Mouse (Mus musculus) midbrain, embryonic 16.5 days (tissue): Measurements from ENCODE around the gene Mcu. TPM values are rescaled to one million over a fixed set of nuclear protein-coding genes. Genes with fewer than 3 reads are reported as not detected.
A peak's percentile ranks its signal among the peaks of the same experiment; 100 is the strongest.

Experiments
- ATAC-seq: fragments of 200-750 bp; cut with Nextera tagmentation; 2 replicates; pipeline ENCODE4 v1.8.0; 2017; ENCODE audit warnings: moderate TSS enrichment
- H3K27ac ChIP-seq: fragments of 300-500 bp; sonication (generic); 2 replicates; pipeline ENCODE4 v1.5.1; 2014; ENCODE audit warnings: mild to moderate bottlenecking, low read length, mixed read lengths
- H3K27me3 ChIP-seq: fragments of 300-500 bp; sonication (generic); 2 replicates; pipeline ENCODE4 v1.6.1; 2014; ENCODE audit warnings: low read depth, low read length, mixed read lengths; ENCODE audit not compliant: control insufficient read depth, insufficient read depth
- H3K36me3 ChIP-seq: fragments of 300-500 bp; sonication (generic); 2 replicates; pipeline ENCODE4 v1.6.1; 2014; ENCODE audit warnings: mild to moderate bottlenecking, low read length, moderate library complexity, mixed read lengths; ENCODE audit not compliant: control insufficient read depth, insufficient read depth
- H3K4me1 ChIP-seq: fragments of 300-500 bp; sonication (generic); 2 replicates; pipeline ENCODE4 v1.6.1; 2014; ENCODE audit warnings: mild to moderate bottlenecking, low read length, mixed read lengths; ENCODE audit not compliant: control insufficient read depth, insufficient read depth
- H3K4me2 ChIP-seq: fragments of 300-500 bp; sonication (generic); 2 replicates; pipeline ENCODE4 v1.6.1; 2014; ENCODE audit warnings: mild to moderate bottlenecking, low read length, mixed read lengths
- H3K4me3 ChIP-seq: fragments of 300-500 bp; sonication (generic); 2 replicates; pipeline ENCODE4 v1.5.1; 2014; ENCODE audit warnings: low read depth, mild to moderate bottlenecking, low read length, moderate library complexity, mixed read lengths
- H3K9ac ChIP-seq: fragments of 300-500 bp; sonication (generic); 2 replicates; pipeline ENCODE4 v1.6.1; 2014; ENCODE audit warnings: low read depth, low read length, mixed read lengths
- H3K9me3 ChIP-seq: fragments of 300-500 bp; sonication (generic); replicated peaks from 2 replicates; pipeline ENCODE4 v1.6.1; 2014; ENCODE audit warnings: mild to moderate bottlenecking, low read length, mixed read lengths; ENCODE audit not compliant: control insufficient read depth, poor library complexity, severe bottlenecking
- WGBS: fragments of 180-500 bp; shearing (Covaris S2); extraction: QIAGEN DNeasy Blood & Tissue Kit; methylation state at CpG from one replicate; pipeline ENCODE4 v1.1.7; 2014; 5-methylcytosine and 5-hydroxymethylcytosine counted together
- polyA plus RNA-seq: library from polyadenylated mRNA; unstranded; fragments of >200 nt; fragmentation: Nextera tagmentation; extraction: Ambion mirVana; gene quantifications from 2 replicates; pipeline ENCODE4 v1.2.1, GENCODE M21; 2015

The Mcu gene
- polyA plus RNA-seq, 1 experiment from 2014 or later, result 36.4 TPM

- H3K4me3 ChIP-seq, result no peak overlapping the region
- H3K27me3 ChIP-seq, result no peaks in the 10 kb centered on the region
- ATAC-seq, result no peak
- no peak overlapping the region for H3K27ac ChIP-seq
- H3K36me3 ChIP-seq, result no peaks in the 10 kb centered on the region
- no peaks in the 10 kb centered on the region for H3K9me3 ChIP-seq
- H3K4me2 ChIP-seq, result no peak overlapping the region
- no peaks in the 10 kb centered on the region for H3K4me1 ChIP-seq
- WGBS, result 86% methylated on average over 3 of the region's 3 CpGs
- no peak overlapping the region for H3K9ac ChIP-seq
Measured at GRCm38 (mm10) chr10:59465546-59465945, 150.9 kb downstream of the Mcu start.

DNA sequence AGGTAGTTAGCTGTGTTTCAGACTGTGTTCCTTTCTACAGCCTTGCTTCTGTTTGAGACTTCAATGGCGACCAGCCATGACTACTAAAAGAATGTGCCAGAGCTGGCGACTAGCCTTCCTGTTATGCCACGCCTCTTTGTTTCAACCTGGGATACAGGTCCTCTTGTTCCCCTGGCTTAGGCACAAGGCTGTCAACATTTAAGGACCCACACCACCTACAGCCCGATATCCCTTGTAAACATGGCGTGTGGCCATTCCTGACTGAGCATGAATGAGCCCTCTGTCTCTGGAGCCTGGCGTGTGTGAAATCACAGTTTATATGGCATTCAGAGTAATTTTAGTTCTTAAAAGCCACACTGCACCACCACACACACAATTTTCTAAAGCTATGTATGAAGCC is 154.2 kb downstream of the Mcu start:
- Histone ChIP-seq H3K9me3 (no peaks in the 10 kb centered on the region), H3K4me3 (no peak overlapping the region), H3K4me2 (no peak overlapping the region), H3K36me3 (no peaks in the 10 kb centered on the region), H3K27ac (no peak overlapping the region), H3K9ac (no peak overlapping the region), H3K4me1 (no peaks in the 10 kb centered on the region), H3K27me3 (no peaks in the 10 kb centered on the region)
- 83% methylated on average over 6 of the region's 6 CpGs for WGBS
- ATAC-seq, result no peak

GRCm38 (mm10) chr10:59459767-59460166 is 156.7 kb downstream of the Mcu start:
- no peak overlapping the region for H3K9ac ChIP-seq
- no peaks in the 10 kb centered on the region for H3K9me3 ChIP-seq
- H3K4me1 ChIP-seq, result no peaks in the 10 kb centered on the region
- no peak overlapping the region for H3K4me3 ChIP-seq
- 94% methylated on average over 12 of the region's 12 CpGs for WGBS
- no peak overlapping the region for H3K4me2 ChIP-seq
- H3K36me3 ChIP-seq, result no peaks in the 10 kb centered on the region; the same call in 1 of the 2 replicates
- H3K27me3 ChIP-seq, result no peaks in the 10 kb centered on the region
- no peak overlapping the region for H3K27ac ChIP-seq
- no peak for ATAC-seq

- no peak overlapping the region for H3K27ac ChIP-seq
- H3K9me3 ChIP-seq, result no peaks in the 10 kb centered on the region
- no peaks in the 10 kb centered on the region for H3K27me3 ChIP-seq
- H3K4me2 ChIP-seq, result no peak overlapping the region
- ATAC-seq, result no peak
- H3K36me3 ChIP-seq, result no peaks in the 10 kb centered on the region; the same call in 1 of the 2 replicates
- no peak overlapping the region for H3K4me3 ChIP-seq
- H3K9ac ChIP-seq, result no peak overlapping the region
- no peaks in the 10 kb centered on the region for H3K4me1 ChIP-seq
- 96% methylated on average over 15 of the region's 15 CpGs for WGBS
Measured at GRCm38 (mm10) chr10:59454631-59455030, 161.9 kb downstream of the Mcu start.

DNA sequence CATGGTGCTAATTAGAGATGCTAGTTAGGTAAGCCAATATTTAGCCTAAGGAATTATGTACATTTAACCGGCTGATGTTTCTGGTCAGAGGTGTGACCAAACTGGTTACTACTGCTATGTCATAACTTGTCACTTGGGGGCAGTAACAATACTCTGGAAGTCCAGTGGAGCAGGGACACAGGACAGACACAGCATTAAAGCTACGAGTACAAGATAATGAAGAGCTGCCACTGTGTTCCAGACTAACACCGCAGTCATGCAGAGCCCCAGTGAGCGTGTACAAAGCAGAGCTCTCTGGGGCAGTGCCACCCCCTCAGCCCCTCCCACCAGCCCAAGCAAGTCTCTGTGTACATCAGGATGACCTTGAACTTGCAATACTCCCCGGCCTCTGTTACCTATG is 164.7 kb downstream of the Mcu start:
- no peak overlapping the region for H3K4me2 ChIP-seq
- 29% methylated on average over 5 of the region's 5 CpGs for WGBS
- H3K27ac ChIP-seq, result no peak overlapping the region
- H3K4me1 ChIP-seq, result no peaks in the 10 kb centered on the region
- H3K9me3 ChIP-seq, result no peaks in the 10 kb centered on the region
- H3K9ac ChIP-seq, result no peak overlapping the region
- peak; percentile 78 for ATAC-seq
- H3K27me3 ChIP-seq, result no peaks in the 10 kb centered on the region
- no peak overlapping the region for H3K4me3 ChIP-seq
- H3K36me3 ChIP-seq, result no peaks in the 10 kb centered on the region; the same call in 1 of the 2 replicates

GRCm38 (mm10) chr10:59447546-59447945 is 168.9 kb downstream of the Mcu start:
- Histone ChIP-seq H3K27ac (no peak overlapping the region), H3K4me1 (no peaks in the 10 kb centered on the region), H3K9ac (no peak overlapping the region), H3K4me2 (no peak overlapping the region), H3K27me3 (no peaks in the 10 kb centered on the region), H3K4me3 (no peak overlapping the region), H3K9me3 (no peaks in the 10 kb centered on the region), H3K36me3 (no peaks in the 10 kb centered on the region)
- no peak for ATAC-seq
- 90% methylated on average over 9 of the region's 9 CpGs for WGBS

DNA sequence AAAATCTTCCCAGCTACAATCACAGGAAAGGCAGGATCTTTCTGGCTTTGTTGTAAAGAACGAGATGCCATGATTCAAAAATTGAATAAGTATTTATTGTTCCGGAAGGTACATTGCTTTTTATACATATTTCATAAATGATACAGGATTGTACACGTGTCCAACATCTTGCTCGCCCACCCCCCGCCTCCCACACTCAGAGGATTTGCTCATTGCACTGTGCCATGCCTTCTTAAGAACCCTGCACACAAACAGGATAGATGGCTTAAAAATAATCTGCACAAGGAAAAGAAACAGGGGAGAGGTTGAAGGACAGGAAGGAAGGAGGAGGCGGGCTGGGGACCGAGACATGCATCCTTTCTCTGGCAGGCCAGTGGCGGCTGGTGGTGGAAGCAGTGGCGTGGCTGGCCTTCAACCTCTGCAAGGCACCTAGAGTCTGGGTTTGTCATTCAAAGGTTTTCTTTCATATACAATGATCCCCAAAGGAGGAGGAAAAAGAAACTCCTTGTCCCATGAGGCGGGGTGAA is 169.5 kb downstream of the Mcu start:
- Histone ChIP-seq H3K36me3 (no peaks in the 10 kb centered on the region), H3K9me3 (no peaks in the 10 kb centered on the region), H3K4me2 (no peak overlapping the region), H3K4me3 (no peak overlapping the region), H3K9ac (no peak overlapping the region), H3K27ac (no peak overlapping the region), H3K4me1 (no peaks in the 10 kb centered on the region), H3K27me3 (no peaks in the 10 kb centered on the region)
- no peak for ATAC-seq
- 86% methylated on average over 9 of the region's 10 CpGs for WGBS

- Histone ChIP-seq H3K27ac (no peak overlapping the region), H3K4me3 (no peak overlapping the region), H3K9ac (no peak overlapping the region), H3K4me2 (no peak overlapping the region), H3K9me3 (no peaks in the 10 kb centered on the region), H3K36me3 (no peaks in the 10 kb centered on the region), H3K4me1 (no peaks in the 10 kb centered on the region), H3K27me3 (no peaks in the 10 kb centered on the region)
- no peak for ATAC-seq
- 57% methylated on average over 8 of the region's 8 CpGs for WGBS
Measured at GRCm38 (mm10) chr10:59444635-59445034, 171.9 kb downstream of the Mcu start.

GRCm38 (mm10) chr10:59444106-59444505 is 172.4 kb downstream of the Mcu start:
- H3K4me1 ChIP-seq, result no peaks in the 10 kb centered on the region
- no peak overlapping the region for H3K4me2 ChIP-seq
- no peaks in the 10 kb centered on the region for H3K36me3 ChIP-seq
- ATAC-seq, result no peak
- H3K9me3 ChIP-seq, result no peaks in the 10 kb centered on the region
- 62% methylated on average over 3 of the region's 3 CpGs for WGBS
- no peak overlapping the region for H3K27ac ChIP-seq
- no peaks in the 10 kb centered on the region for H3K27me3 ChIP-seq
- H3K9ac ChIP-seq, result no peak overlapping the region
- H3K4me3 ChIP-seq, result no peak overlapping the region
